Mouse (Mus musculus) kidney, adult 2 months (tissue): ENCODE data around the gene Gm10053.

ENCODE experiments used
- CTCF ChIP-seq: fragments of 200-500 bp; conservative IDR thresholded peaks from 2 replicates; pipeline ENCODE4 v1.5.1; 2011; ENCODE audit warnings: low read depth, mild to moderate bottlenecking, control low read depth, low read length, moderate library complexity, mixed read lengths; ENCODE audit not compliant: insufficient read depth, insufficient read length
- POLR2A ChIP-seq: fragments of 200-500 bp; IDR thresholded peaks from one replicate; pipeline ENCODE4 v1.6.1; 2011; ENCODE audit warnings: low read depth, low read length, control low read depth

DNA sequence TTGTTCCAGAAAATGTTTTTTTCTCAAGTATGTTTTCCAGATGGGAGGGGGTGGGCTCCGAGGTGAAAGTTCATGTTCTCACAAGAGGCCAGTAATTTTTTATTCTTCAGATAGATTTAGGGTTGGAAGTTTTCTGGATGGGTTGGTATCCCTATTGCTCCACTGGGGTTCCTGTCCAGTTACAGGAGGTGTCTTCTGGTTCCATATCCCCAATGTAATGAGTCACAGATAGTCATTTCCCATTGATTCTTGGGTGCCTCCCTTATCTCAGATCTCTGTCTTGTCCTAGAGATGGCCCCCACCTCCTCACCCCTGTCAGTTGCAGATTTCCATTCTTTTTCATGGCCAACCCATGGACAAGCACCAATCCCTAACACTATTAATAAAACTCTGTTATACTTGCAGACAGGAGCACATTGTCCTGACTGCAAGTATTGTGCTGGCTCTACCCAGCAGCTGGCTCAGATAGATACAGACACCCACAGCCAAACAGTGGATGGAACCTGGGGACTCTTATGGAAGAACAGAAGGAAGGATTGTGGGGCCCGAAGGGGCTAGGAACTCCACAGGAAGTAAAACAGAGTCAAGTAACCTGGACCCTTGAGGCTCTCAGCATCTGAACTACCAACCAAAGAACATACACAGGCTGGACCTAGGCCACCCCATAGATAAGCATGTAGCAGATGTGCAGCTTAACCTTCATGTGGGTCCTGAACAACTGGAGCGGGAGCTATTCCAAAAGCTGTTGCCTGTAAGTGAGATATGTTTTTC lies 33.1 kb downstream of the Gm10053 start:
- TF ChIP-seq CTCF (no peak), POLR2A (no peak)
